Mouse (Mus musculus) midbrain, embryonic 11.5 days (tissue): Measurements from ENCODE around the gene Slc22a1. TPM values are rescaled to one million over a fixed set of nuclear protein-coding genes. Genes with fewer than 3 reads are reported as not detected.

ENCODE experiments used
- ATAC-seq: fragments of 200-750 bp; cut with Nextera tagmentation; 2 replicates; pipeline ENCODE4 v1.8.0; 2017; ENCODE audit warnings: moderate TSS enrichment, moderate library complexity; ENCODE audit not compliant: low FRiP score
- DNase-seq: peaks from one replicate; pipeline ENCODE4 v3.0.0; 2015; ENCODE audit warnings: low spot score; ENCODE audit errors: missing footprints
- H3K27ac ChIP-seq: fragments of 300-500 bp; sonication (generic); 2 replicates; pipeline ENCODE4 v1.5.1; 2014; ENCODE audit warnings: low read depth, low read length
- H3K27me3 ChIP-seq: fragments of 300-500 bp; sonication (generic); 2 replicates; pipeline ENCODE4 v1.6.1; 2014; ENCODE audit warnings: mild to moderate bottlenecking, low read length, moderate library complexity, mixed read lengths; ENCODE audit not compliant: control insufficient read depth, insufficient read depth
- H3K36me3 ChIP-seq: fragments of 300-500 bp; sonication (generic); 2 replicates; pipeline ENCODE4 v1.6.1; 2014; ENCODE audit warnings: mild to moderate bottlenecking, low read length, moderate library complexity, mixed read lengths; ENCODE audit not compliant: control insufficient read depth, insufficient read depth
- H3K4me1 ChIP-seq: fragments of 300-500 bp; sonication (generic); 2 replicates; pipeline ENCODE4 v1.6.1; 2014; ENCODE audit warnings: low read length; ENCODE audit not compliant: control insufficient read depth, insufficient read depth
- H3K4me2 ChIP-seq: fragments of 300-500 bp; sonication (generic); 2 replicates; pipeline ENCODE4 v1.6.1; 2014; ENCODE audit warnings: mild to moderate bottlenecking, moderate library complexity
- H3K4me3 ChIP-seq: fragments of 300-500 bp; sonication (generic); 2 replicates; pipeline ENCODE4 v1.5.1; 2014; ENCODE audit warnings: low read depth, low read length
- H3K9ac ChIP-seq: fragments of 300-500 bp; sonication (generic); 2 replicates; pipeline ENCODE4 v1.6.1; 2014; ENCODE audit warnings: low read length
- H3K9me3 ChIP-seq: fragments of 300-500 bp; sonication (generic); 2 replicates; pipeline ENCODE4 v1.6.1; 2016; ENCODE audit warnings: low read length; ENCODE audit not compliant: control insufficient read depth
- WGBS: fragments of 180-500 bp; shearing (Covaris S2); extraction: QIAGEN DNeasy Blood & Tissue Kit; methylation state at CpG from one replicate; pipeline ENCODE4 v1.1.7; 2014; 5-methylcytosine and 5-hydroxymethylcytosine counted together
- polyA plus RNA-seq: library from polyadenylated mRNA; unstranded; fragments of >200 nt; fragmentation: Nextera tagmentation; extraction: Ambion mirVana; gene quantifications from 2 replicates; pipeline ENCODE4 v1.2.1, GENCODE M21; 2014

Slc22a1 gene
- polyA plus RNA-seq, 1 experiment from 2014 or later, result not detected

- H3K4me2 ChIP-seq, result no peak overlapping the region
- ATAC-seq (no peak), DNase-seq (no peak)
- no peak overlapping the region for H3K4me3 ChIP-seq
- no peaks in the 10 kb centered on the region for H3K36me3 ChIP-seq
- H3K9ac ChIP-seq, result no peak overlapping the region
- no peaks in the 10 kb centered on the region for H3K9me3 ChIP-seq
- no peaks in the 10 kb centered on the region for H3K4me1 ChIP-seq
- H3K27me3 ChIP-seq, result no peaks in the 10 kb centered on the region
- no peak overlapping the region for H3K27ac ChIP-seq
- 84% methylated on average over 7 of the region's 7 CpGs for WGBS
Observed at GRCm38 (mm10) chr17:12655826-12656225, 19.8 kb downstream of the Slc22a1 start.

DNA sequence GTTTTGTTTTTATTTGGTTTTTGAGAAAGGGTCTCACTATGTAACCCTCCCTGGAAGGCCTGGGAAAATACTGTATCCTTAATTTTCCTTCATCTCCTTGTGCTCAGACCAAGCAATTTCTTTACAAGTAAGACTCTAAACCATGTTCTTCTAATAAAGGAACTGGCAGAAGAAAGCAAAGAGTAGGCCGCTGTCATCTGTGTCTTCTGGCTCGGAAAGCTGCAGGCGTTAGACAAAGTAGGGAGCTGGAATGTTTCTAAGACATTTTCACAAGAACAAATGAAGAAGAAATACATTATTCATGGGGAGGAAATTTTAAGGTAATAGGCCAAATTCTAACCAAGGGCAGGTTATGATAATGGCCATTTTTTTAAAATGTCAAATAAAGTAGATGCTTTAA, 21.6 kb downstream of the Slc22a1 start:
- Histone ChIP-seq H3K9ac (no peak overlapping the region), H3K27me3 (no peaks in the 10 kb centered on the region), H3K4me2 (no peak overlapping the region), H3K4me1 (no peaks in the 10 kb centered on the region), H3K27ac (no peak overlapping the region), H3K36me3 (no peaks in the 10 kb centered on the region), H3K9me3 (no peaks in the 10 kb centered on the region), H3K4me3 (no peak overlapping the region)
- 78% methylated on average over 3 of the region's 3 CpGs for WGBS
- ATAC-seq, result no peak
- no peak for DNase-seq

DNA sequence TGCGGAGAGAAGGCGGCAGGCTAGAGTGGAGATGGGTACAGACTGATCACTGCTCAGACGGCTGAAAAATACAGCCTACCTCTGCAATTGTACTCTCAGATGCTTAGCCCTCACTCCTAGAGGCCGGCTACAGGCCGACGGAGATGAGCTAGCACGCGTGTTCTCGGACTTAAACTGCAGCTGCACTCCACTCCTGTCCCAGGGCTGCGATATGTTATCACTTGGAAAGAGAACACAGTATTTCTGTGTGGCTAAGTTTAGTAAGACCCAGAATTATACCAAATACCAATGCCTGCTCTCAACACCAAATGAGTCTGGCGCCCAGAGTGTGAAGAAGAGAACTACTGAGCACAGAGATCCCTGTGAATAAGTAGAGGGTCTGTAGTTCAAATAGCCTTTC, 23.0 kb downstream of the Slc22a1 start:
- 90% methylated on average over 11 of the region's 11 CpGs for WGBS
- Histone ChIP-seq H3K4me2 (no peak overlapping the region), H3K27ac (no peak overlapping the region), H3K9me3 (no peaks in the 10 kb centered on the region), H3K36me3 (no peaks in the 10 kb centered on the region), H3K4me1 (no peaks in the 10 kb centered on the region), H3K4me3 (no peak overlapping the region), H3K9ac (no peak overlapping the region), H3K27me3 (no peaks in the 10 kb centered on the region)
- ATAC-seq (no peak), DNase-seq (no peak)

GRCm38 (mm10) chr17:12645461-12645860, 30.2 kb downstream of the Slc22a1 start:
- WGBS, result 82% methylated on average over 5 of the region's 5 CpGs
- no peak overlapping the region for H3K4me2 ChIP-seq
- no peaks in the 10 kb centered on the region for H3K36me3 ChIP-seq
- no peak overlapping the region for H3K9ac ChIP-seq
- no peak overlapping the region for H3K27ac ChIP-seq
- ATAC-seq, result no peak
- H3K9me3 ChIP-seq, result no peaks in the 10 kb centered on the region
- H3K4me3 ChIP-seq, result no peak overlapping the region
- H3K27me3 ChIP-seq, result no peaks in the 10 kb centered on the region
- no peaks in the 10 kb centered on the region for H3K4me1 ChIP-seq
- DNase-seq, result no peak

DNA sequence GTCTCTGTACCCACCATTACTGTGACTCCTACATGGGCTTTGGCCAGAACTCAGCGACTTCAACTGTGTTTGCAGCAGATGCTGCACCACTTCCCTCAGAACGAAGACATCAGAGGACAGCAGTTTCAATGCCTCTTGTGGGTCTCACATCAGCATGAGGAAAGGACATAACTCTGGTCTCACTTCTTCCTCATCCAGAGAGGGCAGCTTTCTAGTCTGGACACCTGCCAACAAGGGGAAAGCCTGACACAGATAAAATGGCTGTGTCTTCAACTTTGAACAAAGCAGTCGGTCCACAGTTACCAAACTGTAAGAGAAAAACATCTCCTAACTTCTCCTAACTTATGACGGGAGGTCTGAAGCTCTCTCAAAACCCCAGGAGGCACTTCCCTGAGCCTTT, 34.5 kb downstream of the Slc22a1 start:
- DNase-seq (no peak), ATAC-seq (no peak)
- Histone ChIP-seq H3K4me3 (no peak overlapping the region), H3K27me3 (no peaks in the 10 kb centered on the region), H3K4me1 (no peaks in the 10 kb centered on the region), H3K9ac (no peak overlapping the region), H3K27ac (no peak overlapping the region), H3K4me2 (no peak overlapping the region), H3K36me3 (no peaks in the 10 kb centered on the region), H3K9me3 (peaks cover 2% of the 10 kb centered on the region; the same call in 1 of the 2 replicates)
- WGBS, result 75% methylated on average over 4 of the region's 4 CpGs

- no peak overlapping the region for H3K9ac ChIP-seq
Observed at GRCm38 (mm10) chr17:12639585-12639984, 36.0 kb downstream of the Slc22a1 start.

DNA sequence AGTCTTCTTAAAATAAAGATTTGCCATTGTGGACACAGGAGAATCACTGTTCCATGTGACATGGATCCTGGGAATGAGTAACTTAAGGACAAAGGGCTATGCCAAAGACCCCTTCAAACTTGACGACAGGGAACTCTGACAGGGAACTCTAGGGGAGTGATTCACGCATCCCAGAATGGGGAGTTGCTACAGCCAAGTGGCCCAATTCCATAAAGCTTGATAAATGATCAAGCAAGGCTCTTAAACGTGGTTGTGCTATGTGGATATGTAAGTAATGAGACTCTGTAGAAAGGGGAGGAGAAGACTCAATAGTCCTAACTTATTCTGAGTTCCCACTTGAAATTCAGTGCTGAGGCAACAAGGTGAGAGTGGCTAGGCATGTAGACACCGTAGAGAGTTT, 40.8 kb downstream of the Slc22a1 start:
- 75% methylated on average over 4 of the region's 4 CpGs for WGBS
- no peak overlapping the region for H3K27ac ChIP-seq
- no peaks in the 10 kb centered on the region for H3K36me3 ChIP-seq
- DNase-seq (no peak), ATAC-seq (no peak)
- no peak overlapping the region for H3K4me2 ChIP-seq
- no peak overlapping the region for H3K9ac ChIP-seq
- peaks cover 2% of the 10 kb centered on the region; the same call in 1 of the 2 replicates for H3K9me3 ChIP-seq
- H3K4me3 ChIP-seq, result no peak overlapping the region
- no peaks in the 10 kb centered on the region for H3K4me1 ChIP-seq
- H3K27me3 ChIP-seq, result no peaks in the 10 kb centered on the region

More at GRCm38 (mm10) chr17:12639585-12639984, 36.0 kb downstream of the Slc22a1 start:
- no peaks in the 10 kb centered on the region for H3K36me3 ChIP-seq
- ATAC-seq (no peak), DNase-seq (no peak)
- H3K27me3 ChIP-seq, result no peaks in the 10 kb centered on the region
- H3K4me1 ChIP-seq, result no peaks in the 10 kb centered on the region
- WGBS, result 88% methylated on average over 3 of the region's 3 CpGs
- peaks cover 2% of the 10 kb centered on the region; the same call in 1 of the 2 replicates for H3K9me3 ChIP-seq
- no peak overlapping the region for H3K4me3 ChIP-seq
- no peak overlapping the region for H3K27ac ChIP-seq
- no peak overlapping the region for H3K4me2 ChIP-seq

DNA sequence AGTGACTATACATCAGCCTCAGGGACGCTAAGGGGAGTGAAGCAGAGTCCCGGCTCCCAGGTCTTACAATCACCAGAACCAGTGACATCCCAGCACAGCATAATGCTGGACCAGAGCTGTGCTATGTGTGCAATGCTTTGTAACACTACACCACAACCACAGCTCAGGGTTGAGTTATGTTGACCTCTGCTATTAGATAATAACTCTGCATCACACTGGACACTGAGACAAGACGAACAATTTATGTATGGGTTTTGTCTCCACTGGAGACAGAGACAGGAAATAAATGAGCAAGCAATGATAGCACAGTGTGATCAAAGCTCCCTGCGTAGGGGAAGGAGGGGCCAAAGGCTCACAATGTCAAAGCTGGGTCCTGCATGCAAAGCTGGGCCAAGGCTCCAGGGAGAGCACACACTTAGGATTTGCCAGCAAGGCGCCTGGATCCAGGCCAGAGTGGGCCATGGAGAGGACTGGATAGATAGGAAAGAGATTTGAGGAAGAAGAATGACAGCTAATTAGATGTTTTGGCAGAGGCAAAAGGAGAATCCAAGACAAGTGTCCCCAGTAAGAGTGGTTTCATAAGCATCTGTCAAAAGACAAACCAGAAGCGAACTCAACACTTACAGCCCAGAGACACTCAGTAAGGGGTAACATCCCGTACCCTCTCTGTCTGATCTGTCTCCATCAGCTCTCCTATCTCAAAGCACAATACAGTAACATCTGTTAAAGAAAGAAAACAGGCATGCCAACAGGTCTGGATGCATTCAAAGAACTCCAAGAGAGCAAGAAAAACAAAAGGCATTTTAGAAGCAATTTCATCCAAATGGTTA, 43.6 kb downstream of the Slc22a1 start:
- Histone ChIP-seq H3K27me3 (no peaks in the 10 kb centered on the region), H3K36me3 (no peaks in the 10 kb centered on the region), H3K27ac (no peak overlapping the region), H3K9ac (no peak overlapping the region), H3K4me1 (no peaks in the 10 kb centered on the region), H3K4me2 (no peak overlapping the region), H3K4me3 (no peak overlapping the region), H3K9me3 (no peaks in the 10 kb centered on the region)
- DNase-seq (no peak), ATAC-seq (no peak)
- WGBS, result 69% methylated on average over 7 of the region's 7 CpGs

DNA sequence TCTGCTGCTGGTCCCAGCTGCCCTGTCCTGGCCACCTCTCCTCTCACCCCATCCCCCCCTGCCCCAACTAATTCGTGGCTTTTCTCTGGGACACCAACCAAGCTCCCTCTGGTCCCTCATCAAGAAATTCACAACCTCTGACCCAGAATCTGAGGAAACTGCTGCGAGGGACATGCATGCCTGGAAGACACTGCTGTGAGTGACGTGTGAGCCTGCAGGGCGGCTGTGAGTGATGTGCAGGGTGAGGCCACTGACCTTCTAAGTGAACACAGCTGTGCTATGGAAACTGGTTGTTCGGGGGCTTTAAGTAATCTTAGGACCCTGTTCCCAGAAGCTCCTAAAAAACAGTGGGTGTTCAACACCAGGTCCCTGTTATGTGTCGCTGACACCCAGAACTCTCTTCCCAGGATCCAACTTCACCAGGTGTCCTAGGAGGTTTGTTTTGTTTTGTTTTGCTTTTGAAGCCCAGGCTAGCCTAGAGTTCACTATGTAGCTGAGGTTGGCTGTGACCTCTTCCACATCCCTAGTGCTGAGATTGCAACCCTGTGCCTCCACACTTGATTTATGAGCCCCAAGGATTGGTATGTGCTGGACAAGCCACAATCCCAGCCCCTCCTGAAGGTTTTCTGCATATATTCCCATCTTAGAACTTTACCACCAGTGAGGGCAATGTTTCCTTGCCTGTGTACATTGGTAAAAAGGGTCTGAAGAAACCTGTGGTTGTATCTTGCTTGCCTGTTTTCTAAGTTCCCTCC, 44.5 kb downstream of the Slc22a1 start:
- H3K36me3 ChIP-seq, result no peaks in the 10 kb centered on the region
- peaks cover under 1% of the 10 kb centered on the region; the same call in 1 of the 2 replicates for H3K9me3 ChIP-seq
- no peak for DNase-seq
- no peak overlapping the region for H3K9ac ChIP-seq
- no peaks in the 10 kb centered on the region for H3K27me3 ChIP-seq
- no peak overlapping the region for H3K4me2 ChIP-seq
- no peak overlapping the region for H3K4me3 ChIP-seq
- no peaks in the 10 kb centered on the region for H3K4me1 ChIP-seq
- ATAC-seq, result no peak
- WGBS, result 56% methylated on average over 6 of the region's 6 CpGs
- no peak overlapping the region for H3K27ac ChIP-seq
